Mouse (Mus musculus) megakaryocyte progenitor cell, adult 5-6 weeks (primary cell): ENCODE measurements at regions not wholly inside any gene's neighbourhood (a gene's known extent, or its start where the extent isn't known, plus 50 kb on each side); places are given as distances from the start of the nearest gene placed in this dataset.

ENCODE experiments used
- ATAC-seq: replicated peaks from 2 replicates; pipeline ENCODE4 v1.8.0; 2016; ENCODE audit warnings: mild to moderate bottlenecking, moderate TSS enrichment, inconsistent platforms; ENCODE audit not compliant: poor library complexity

- ATAC-seq: no peak
These were observed 234.8 kb upstream of the Gpc5 start for GRCm38 (mm10) chr14:114857171-114857570.

GRCm38 (mm10) chr14:114857689-114858088, 234.3 kb upstream of the Gpc5 start:
- no peak for ATAC-seq

DNA sequence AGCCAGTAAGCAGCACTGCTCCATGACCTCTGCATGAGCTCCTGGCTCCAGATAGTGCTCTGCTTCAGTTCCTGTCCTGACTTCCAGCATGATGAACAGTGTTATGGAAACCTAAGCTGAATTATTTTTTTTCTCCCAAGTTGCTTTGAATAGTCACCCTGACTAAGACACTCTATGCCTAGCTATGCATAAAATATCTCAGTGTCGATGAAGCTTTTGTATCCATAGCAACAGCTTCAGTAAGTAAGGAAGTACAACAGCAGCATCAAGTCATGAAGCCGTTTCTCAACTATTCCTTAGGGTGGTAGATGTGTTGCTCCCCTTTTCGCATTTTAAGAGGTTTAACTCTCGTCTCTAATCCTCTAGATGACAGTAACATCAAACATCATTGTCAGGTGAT, 228.4 kb upstream of the Gpc5 start:
- ATAC-seq: no peak

- ATAC-seq: no peak
These were observed 227.9 kb upstream of the Gpc5 start for GRCm38 (mm10) chr14:114864102-114864501.

DNA sequence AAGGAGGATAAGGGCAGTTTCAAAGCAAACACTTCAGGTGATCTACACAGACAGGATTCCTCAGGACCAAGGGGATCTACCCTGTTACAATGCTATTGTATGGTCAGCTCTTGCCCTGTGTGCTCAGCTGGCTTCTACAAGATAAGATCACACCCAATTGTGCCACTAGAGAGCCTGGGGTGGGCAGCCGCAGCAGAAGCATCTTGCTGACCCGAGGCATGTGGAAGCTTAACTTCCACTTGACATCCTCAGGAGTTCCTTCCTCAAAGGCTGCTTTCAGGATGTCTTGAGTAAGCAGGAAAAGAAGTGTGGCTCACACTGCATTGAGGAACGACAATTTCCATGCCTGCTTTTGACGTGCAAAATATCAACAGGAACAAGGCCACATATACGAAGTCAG, 222.8 kb upstream of the Gpc5 start:
- peak; percentile 92 for ATAC-seq

GRCm38 (mm10) chr14:114875101-114875500, 216.9 kb upstream of the Gpc5 start:
- no peak for ATAC-seq

- peak; percentile 29; the same call in 1 of the 2 replicates for ATAC-seq
These were observed 215.6 kb upstream of the Gpc5 start for GRCm38 (mm10) chr14:114876427-114876826.

GRCm38 (mm10) chr14:114877477-114877876, 214.5 kb upstream of the Gpc5 start:
- ATAC-seq: no peak

- ATAC-seq: no peak
These were observed 211.7 kb upstream of the Gpc5 start for GRCm38 (mm10) chr14:114880291-114880690.

GRCm38 (mm10) chr14:114904109-114904508, 187.9 kb upstream of the Gpc5 start:
- ATAC-seq: no peak

GRCm38 (mm10) chr14:114912271-114912670, 179.7 kb upstream of the Gpc5 start:
- no peak for ATAC-seq

DNA sequence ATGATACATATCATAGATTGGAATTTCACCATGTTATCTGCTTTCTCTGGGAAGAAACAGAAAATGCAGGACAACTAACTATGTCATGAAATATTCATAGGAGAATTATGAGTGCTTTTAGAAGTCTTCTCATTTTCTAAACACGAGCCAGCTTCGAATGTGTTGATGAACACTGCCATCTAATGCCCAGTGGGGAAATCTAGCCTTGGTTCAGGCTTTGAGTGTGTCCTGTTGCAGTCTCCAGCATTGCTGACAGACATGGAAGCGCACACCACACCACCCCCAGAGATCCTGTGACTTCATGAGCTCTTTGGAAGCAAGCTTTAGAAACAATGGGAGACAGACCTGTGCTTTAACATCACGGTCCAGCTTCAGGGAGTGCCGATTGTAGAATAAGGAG, 178.8 kb upstream of the Gpc5 start:
- ATAC-seq: peak; percentile 69

DNA sequence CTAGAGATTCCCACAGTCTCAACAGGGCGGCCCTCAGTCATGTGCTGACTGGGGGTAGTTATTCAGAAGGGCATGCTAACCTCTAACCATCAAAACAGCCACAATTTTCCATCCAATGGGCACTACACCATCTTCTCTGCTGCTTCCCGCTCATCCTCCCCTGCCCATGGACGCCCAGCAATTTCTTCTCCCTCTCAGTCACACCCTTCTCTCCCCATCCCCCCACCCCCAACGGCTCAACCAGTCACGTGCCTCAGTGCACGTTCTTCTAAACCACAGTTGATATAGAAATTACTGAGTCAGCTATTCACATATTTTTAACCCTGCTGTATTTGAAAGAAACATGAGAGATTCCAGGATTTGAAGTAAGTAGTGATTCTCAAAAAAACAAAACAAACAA, 146.3 kb upstream of the Gpc5 start:
- peak; percentile 12 for ATAC-seq

DNA sequence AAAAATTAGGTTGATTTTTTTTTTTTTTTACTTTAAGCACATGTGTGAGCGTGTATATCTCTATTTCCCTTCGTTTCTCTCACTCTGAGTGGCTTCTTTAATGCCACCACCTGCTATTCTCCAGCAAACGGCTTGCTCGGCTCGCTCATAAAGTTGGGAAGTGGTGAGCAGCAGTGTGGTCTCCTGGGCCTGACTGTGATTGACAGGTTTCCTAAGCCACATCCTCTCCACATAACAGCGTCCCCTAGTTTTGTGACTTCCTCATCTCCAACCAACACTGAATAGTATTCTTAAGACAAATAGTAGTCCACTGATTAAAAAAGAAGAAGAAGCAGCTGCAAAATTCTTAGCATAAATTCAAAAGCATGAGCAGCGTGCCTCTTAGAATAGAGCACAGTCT, 145.7 kb upstream of the Gpc5 start:
- peak; percentile 82 for ATAC-seq

- ATAC-seq: peak; percentile 62
These were observed 143.5 kb upstream of the Gpc5 start for GRCm38 (mm10) chr14:114948341-114949155.

DNA sequence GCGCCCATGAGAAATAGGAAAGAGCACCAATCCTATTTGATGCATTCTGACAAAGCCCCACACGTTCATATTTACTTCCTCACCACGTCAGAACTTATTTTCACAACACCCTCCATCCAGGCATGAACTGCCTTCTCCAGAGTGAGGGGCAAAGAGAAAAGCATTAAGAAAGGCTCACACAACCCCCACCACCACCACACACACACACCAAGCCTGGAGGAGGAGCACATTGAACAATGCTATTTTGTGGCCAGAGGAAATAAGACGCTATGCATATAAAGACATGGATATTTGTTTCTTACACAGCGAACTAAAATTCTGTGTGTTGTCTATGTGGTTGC, 142.9 kb upstream of the Gpc5 start:
- ATAC-seq: peak; percentile 31

DNA sequence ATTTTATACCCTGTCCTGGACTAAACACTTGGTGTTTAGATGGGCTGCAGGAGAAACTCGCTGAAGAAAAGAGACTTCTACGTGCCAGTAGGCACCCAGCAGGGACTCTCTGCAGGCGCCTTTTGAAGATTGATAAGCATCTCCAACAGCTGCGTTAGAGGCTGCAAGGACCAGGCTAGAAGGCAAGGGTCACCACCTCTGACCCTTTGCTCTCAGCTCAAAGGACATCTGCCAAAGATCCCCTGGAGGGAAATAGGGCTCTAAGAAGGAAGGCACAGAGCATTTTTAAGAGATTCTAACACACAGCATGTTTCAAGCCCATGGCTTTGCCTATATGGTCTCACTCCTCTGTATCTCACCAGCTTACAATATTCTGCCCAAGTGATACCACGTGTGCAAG, 139.7 kb upstream of the Gpc5 start:
- ATAC-seq: no peak

DNA sequence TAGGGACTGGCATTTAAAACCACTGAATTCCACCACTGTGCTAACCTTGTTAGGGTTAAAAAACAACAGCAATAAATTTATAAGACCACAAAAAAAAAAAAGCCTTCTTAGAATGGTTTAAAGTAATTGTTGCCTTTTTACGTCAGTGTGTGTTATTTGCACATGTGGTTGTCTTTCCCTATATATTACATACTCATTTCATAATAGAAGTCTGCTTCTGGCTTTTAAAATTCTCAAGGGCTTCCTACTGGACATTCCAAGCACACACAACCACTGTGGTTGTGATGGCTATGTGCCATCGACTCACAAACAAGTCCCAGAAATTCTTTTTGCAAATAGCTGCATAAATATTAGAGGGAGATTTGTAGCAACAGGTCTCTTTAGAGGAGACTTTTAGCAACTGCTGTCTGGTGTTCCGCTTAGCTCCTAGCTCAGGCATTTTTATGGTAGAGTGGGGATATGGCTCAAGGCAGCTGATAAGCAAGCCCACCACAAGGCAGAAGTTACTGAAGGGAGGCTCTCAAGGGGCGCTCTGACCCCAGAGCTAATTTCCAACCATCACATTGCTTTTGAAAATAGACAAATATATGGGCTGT, 138.8 kb upstream of the Gpc5 start:
- 0 out of 2 replicates have a peak, but pooled peaks have one; percentile 21 for ATAC-seq

- no peak for ATAC-seq
These were observed 137.7 kb upstream of the Gpc5 start for GRCm38 (mm10) chr14:114954287-114954686.

DNA sequence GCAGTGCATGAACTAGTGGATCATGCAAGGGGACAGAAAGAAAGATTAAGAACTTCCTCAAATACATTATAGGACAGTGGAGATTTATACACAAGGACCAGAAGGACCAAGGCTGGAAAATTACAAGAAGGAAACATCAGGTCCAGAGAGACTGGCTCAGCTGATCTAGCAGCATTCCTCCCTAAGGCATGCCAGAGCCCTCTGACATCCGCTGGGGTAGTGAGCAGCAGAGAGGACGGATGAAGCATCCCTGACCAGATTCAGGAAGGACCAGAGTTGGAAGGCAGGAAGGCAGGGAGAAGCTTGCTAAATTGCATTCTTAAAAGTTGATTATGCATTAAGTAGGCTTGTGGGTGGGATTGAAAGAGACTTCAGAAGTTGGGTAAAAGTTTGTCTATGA, 136.4 kb upstream of the Gpc5 start:
- ATAC-seq: no peak

- ATAC-seq: no peak
These were observed 131.7 kb upstream of the Gpc5 start for GRCm38 (mm10) chr14:114960273-114960672.

- no peak for ATAC-seq
These were observed 126.1 kb upstream of the Gpc5 start for GRCm38 (mm10) chr14:114965941-114966340.

DNA sequence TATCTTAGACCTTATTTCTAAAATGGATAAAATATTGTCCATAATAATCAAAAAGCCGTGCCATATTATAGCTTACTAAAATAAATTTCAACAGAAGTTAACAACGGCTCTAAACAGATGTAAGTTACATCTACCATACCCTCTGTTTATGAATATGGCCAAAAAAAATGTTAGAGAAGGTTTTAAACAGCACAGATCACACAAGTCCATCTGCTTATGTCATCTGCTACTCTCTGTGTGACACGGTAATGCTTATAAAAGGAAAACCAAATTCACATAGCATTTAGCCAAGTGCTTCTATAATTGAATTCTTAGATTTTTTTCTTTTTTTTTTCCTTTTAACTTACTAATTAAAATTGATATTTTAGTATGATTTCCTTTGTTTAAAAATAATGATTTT, 123.0 kb upstream of the Gpc5 start:
- no peak for ATAC-seq
